Mouse (Mus musculus): ENCODE results near the gene Taldo1.

DNA sequence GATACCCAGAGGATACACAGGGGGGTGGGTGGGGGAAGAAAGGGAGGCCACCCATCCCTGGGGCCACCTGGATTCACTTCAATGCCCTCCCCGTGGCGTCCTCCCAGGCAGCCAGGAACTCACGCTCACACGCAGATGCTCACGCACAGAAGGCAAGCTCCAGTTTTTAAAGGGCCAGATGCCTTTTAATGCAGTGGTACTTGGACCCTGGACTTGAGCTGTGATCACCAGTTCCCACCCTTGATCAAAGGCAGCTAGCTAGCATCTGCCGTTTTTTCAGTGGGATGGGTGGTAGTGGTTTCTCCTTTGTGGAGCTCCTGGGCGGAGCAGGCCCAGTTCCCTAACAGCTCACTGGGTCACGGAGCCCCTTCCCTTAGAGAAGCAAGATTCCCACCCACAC lies 42.5 kb downstream of the Taldo1 start:
- TF ChIP-seq CTCF (IDR thresholded peaks at IDR 0.05; ENCODE audit: borderline replicate concordance, insufficient read depth, low read length): no peak
- TF ChIP-seq POLR2A (IDR thresholded peaks at IDR 0.05; ENCODE audit: low read depth, low read length): peak; percentile 45; the same call in 1 of the 2 replicates
